Mouse (Mus musculus): Measurements from ENCODE around the gene Zfp526.
"Not testable (repeated sequence)": the region's sequence is repeated elsewhere in the genome, so short reads cannot be mapped to it uniquely, and the experiment has no call there.

Gene Zfp526

GRCm38 (mm10) chr7:25241062-25241461 lies 19.8 kb downstream of the Zfp526 start:
- DNase-seq (ENCODE audit: low spot score): peak; percentile 75

GRCm38 (mm10) chr7:25243361-25243760 lies 22.1 kb downstream of the Zfp526 start:
- no peak for DNase-seq (ENCODE audit: low spot score)

- no peak for DNase-seq (ENCODE audit: low spot score)
These were observed 23.5 kb downstream of the Zfp526 start for GRCm38 (mm10) chr7:25244562-25245369.

- peak; percentile 62 for DNase-seq (ENCODE audit: low spot score)
These were observed 25.0 kb downstream of the Zfp526 start for GRCm38 (mm10) chr7:25246079-25246758.

- DNase-seq (ENCODE audit: low spot score): no peak
These were observed 25.5 kb downstream of the Zfp526 start for GRCm38 (mm10) chr7:25246759-25247137.

- no peak for DNase-seq (ENCODE audit: low spot score)
These were observed 26.3 kb downstream of the Zfp526 start for GRCm38 (mm10) chr7:25247498-25247897.

- DNase-seq (ENCODE audit: low spot score): no peak
These were observed 26.9 kb downstream of the Zfp526 start for GRCm38 (mm10) chr7:25248018-25248647.

GRCm38 (mm10) chr7:25248846-25249313 lies 27.7 kb downstream of the Zfp526 start:
- no peak for DNase-seq (ENCODE audit: low spot score)

GRCm38 (mm10) chr7:25249314-25250140 lies 28.3 kb downstream of the Zfp526 start:
- peak; percentile 76 for DNase-seq (ENCODE audit: low spot score)

- peak; percentile 94 for DNase-seq (ENCODE audit: low spot score)
These were observed 29.1 kb downstream of the Zfp526 start, which contains the start of gene Erf for GRCm38 (mm10) chr7:25250141-25250972. Gene Erf, minus strand, starts transcription at chr7:25250761.

GRCm38 (mm10) chr7:25251071-25251791 lies 30.0 kb downstream of the Zfp526 start:
- DNase-seq (ENCODE audit: low spot score): no peak

GRCm38 (mm10) chr7:25251822-25252221 lies 30.6 kb downstream of the Zfp526 start:
- DNase-seq (ENCODE audit: low spot score): no peak

GRCm38 (mm10) chr7:25261896-25262295 lies 40.7 kb downstream of the Zfp526 start:
- no peak for DNase-seq (ENCODE audit: low spot score)

GRCm38 (mm10) chr7:25263968-25264870 lies 43.0 kb downstream of the Zfp526 start:
- DNase-seq (ENCODE audit: low spot score): no peak

GRCm38 (mm10) chr7:25265743-25266142 lies 44.5 kb downstream of the Zfp526 start:
- DNase-seq (ENCODE audit: low spot score): not testable (repeated sequence)

- DNase-seq (ENCODE audit: low spot score): no peak
These were observed 45.1 kb downstream of the Zfp526 start for GRCm38 (mm10) chr7:25266180-25266962.

- DNase-seq (ENCODE audit: low spot score): peak; percentile 100
These were observed 46.1 kb downstream of the Zfp526 start, which contains the start of gene Cic for GRCm38 (mm10) chr7:25267301-25267750. Gene Cic, plus strand, starts transcription at chr7:25267704.

Measured in lung, postnatal 25 days (tissue).